Mouse (Mus musculus): ENCODE measurements at regions not wholly inside any gene's neighbourhood (a gene's known extent, or its start where the extent isn't known, plus 50 kb on each side); places are given as distances from the start of the nearest gene placed in this dataset.

DNA sequence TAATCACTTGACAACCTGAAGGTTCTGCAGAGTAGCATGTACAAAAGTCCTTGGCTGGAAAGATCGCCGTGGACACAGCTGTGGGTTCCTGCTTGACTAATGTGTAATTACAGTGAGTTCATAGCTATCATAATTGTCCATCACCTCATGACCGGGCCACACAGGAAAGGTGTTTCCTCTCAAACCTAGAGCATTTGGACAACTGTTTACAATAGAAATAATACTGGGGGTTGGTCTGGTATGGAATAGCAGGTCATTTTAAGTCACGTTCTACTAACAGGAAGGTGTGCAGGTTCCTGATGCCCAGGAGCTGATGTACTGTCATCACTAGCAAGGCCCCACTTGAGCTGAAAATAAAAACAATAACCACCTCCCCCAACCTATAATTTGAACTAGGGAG, 283.1 kb upstream of the Gm26657 start:
- 66% methylated on average over 4 of the region's 4 CpGs for WGBS

DNA sequence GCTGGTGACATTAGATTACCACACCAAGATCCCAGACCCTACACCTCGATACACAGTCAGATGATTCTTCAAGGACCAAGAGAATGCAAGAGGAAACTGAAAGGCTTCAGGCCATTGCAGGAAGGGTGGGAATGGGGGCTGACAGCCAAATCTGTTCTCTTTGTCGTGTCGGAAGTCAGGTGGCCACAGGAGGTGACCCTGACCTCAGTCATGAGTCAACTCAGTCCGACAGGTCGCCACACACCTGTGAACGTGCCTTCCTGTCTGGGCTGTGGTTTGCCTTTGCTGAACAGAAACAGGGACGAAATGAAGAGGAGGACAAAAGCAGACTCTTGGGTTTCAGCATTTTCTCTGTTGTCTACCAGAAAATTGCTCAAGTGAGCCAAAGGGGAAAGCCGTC, 318.3 kb upstream of the Gm26657 start:
- no peak overlapping the region for H3K4me2 ChIP-seq (ENCODE audit: low read depth, low read length)
- H3K27ac ChIP-seq (ENCODE audit: low read length), result no peak overlapping the region
- no peaks in the 10 kb centered on the region for H3K36me3 ChIP-seq (ENCODE audit: control insufficient read depth, insufficient read depth, low read length)
- no peak overlapping the region for H3K9ac ChIP-seq (ENCODE audit: low read length)
- H3K4me3 ChIP-seq (replicated peaks; ENCODE audit: low read length), result no peak overlapping the region
- 43% methylated on average over 8 of the region's 8 CpGs for WGBS
- no peaks in the 10 kb centered on the region for H3K9me3 ChIP-seq (replicated peaks; ENCODE audit: control insufficient read depth, low read length)
- no peaks in the 10 kb centered on the region for H3K27me3 ChIP-seq (ENCODE audit: control insufficient read depth, insufficient read depth, low read length)
- no peaks in the 10 kb centered on the region for H3K4me1 ChIP-seq (ENCODE audit: control insufficient read depth, insufficient read depth, low read length)
- ATAC-seq (ENCODE audit: insufficient read depth, low FRiP score), result no peak

More for the DNA sequence above, 283.1 kb upstream of the Gm26657 start:
- H3K4me2 ChIP-seq (ENCODE audit: low read depth, low read length), result no peak overlapping the region
- no peak for ATAC-seq (ENCODE audit: insufficient read depth, low FRiP score)
- no peaks in the 10 kb centered on the region for H3K9me3 ChIP-seq (replicated peaks; ENCODE audit: control insufficient read depth, low read length)
- no peak overlapping the region for H3K4me3 ChIP-seq (replicated peaks; ENCODE audit: low read length)
- no peaks in the 10 kb centered on the region for H3K36me3 ChIP-seq (ENCODE audit: control insufficient read depth, insufficient read depth, low read length)
- no peak overlapping the region for H3K27ac ChIP-seq (ENCODE audit: low read length)
- no peak overlapping the region for H3K9ac ChIP-seq (ENCODE audit: low read length)
- no peaks in the 10 kb centered on the region for H3K4me1 ChIP-seq (ENCODE audit: control insufficient read depth, insufficient read depth, low read length)
- H3K27me3 ChIP-seq (ENCODE audit: control insufficient read depth, insufficient read depth, low read length), result no peaks in the 10 kb centered on the region

DNA sequence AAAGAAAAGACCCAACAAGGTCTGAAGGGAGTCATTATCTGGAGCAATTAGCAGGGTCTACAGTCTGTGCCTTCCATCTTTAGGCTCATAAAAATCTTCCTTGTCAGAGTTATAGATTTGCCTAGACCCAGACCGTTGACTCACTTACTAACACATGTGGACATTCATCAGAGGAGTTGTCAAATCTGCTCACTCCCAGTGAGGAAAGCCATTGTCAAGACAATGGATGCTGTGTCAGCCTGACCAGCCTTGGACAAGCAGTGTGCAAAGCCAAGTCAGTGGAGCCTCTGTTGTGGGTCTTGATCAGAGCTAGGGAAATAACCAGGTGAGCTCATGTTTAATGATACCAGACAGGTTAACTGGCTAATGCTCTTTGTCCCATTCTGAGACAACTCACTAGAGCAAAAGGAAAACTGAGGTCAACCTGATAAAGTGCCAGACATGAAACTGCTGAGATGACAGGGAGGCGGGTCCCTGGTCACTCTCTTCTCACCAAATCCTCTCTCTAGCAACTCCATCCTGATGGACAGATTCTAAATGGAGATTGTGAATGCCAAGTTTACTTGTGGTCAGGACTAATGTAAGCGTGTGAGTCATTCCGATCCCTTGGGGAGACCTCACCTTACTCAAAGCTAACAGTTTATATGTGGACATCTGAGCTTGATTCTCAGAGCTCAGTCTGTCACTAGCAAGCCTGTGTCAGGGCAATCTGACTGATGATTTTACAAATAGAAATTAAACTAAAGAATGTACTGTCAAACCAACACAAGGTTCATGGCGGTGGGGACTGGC, 320.6 kb upstream of the Gm26657 start:
- Histone ChIP-seq H3K27ac (ENCODE audit: low read length) (no peak overlapping the region), H3K4me3 (replicated peaks; ENCODE audit: low read length) (no peak overlapping the region), H3K9me3 (replicated peaks; ENCODE audit: control insufficient read depth, low read length) (no peaks in the 10 kb centered on the region), H3K4me2 (ENCODE audit: low read depth, low read length) (no peak overlapping the region), H3K4me1 (ENCODE audit: control insufficient read depth, insufficient read depth, low read length) (no peaks in the 10 kb centered on the region), H3K27me3 (ENCODE audit: control insufficient read depth, insufficient read depth, low read length) (no peaks in the 10 kb centered on the region), H3K9ac (ENCODE audit: low read length) (no peak overlapping the region), H3K36me3 (ENCODE audit: control insufficient read depth, insufficient read depth, low read length) (no peaks in the 10 kb centered on the region)
- WGBS, result 66% methylated on average over 5 of the region's 5 CpGs
- no peak for ATAC-seq (ENCODE audit: insufficient read depth, low FRiP score)

DNA sequence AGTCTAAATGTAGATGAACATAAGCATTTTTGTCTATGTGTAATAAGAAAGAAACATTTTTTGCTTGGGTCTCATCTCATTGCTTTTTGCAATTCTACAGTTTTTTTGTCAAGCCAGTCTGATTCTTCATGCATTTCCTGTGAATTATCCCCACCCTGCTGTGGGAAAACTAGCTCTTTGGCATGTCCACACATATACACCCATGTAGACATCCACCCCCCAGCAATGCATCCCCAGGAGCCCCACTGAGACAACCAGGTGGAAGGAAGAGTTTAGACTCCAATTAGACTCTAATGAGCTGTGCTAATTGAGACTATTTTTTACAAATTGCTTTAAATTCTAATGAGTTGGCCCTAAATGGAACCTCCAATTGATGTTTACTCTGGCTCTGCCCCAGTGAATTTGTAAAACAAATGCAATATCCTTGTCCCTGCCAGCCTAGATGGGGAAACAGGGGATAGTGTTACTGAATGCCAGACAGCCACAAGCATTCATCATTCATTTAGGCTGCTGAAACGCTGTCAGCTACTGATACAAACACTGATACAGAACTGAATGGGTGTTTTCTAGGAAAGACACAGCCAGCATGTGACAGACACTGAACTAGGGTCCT, 328.7 kb upstream of the Gm26657 start:
- 16% methylated on average over 1 of the region's 1 CpGs for WGBS
- Histone ChIP-seq H3K9me3 (replicated peaks; ENCODE audit: control insufficient read depth, low read length) (no peaks in the 10 kb centered on the region), H3K4me2 (ENCODE audit: low read depth, low read length) (no peak overlapping the region), H3K36me3 (ENCODE audit: control insufficient read depth, insufficient read depth, low read length) (no peaks in the 10 kb centered on the region), H3K27ac (ENCODE audit: low read length) (no peak overlapping the region), H3K4me3 (replicated peaks; ENCODE audit: low read length) (no peak overlapping the region), H3K27me3 (ENCODE audit: control insufficient read depth, insufficient read depth, low read length) (no peaks in the 10 kb centered on the region), H3K4me1 (ENCODE audit: control insufficient read depth, insufficient read depth, low read length) (no peaks in the 10 kb centered on the region), H3K9ac (ENCODE audit: low read length) (no peak overlapping the region)
- ATAC-seq (ENCODE audit: insufficient read depth, low FRiP score), result no peak

DNA sequence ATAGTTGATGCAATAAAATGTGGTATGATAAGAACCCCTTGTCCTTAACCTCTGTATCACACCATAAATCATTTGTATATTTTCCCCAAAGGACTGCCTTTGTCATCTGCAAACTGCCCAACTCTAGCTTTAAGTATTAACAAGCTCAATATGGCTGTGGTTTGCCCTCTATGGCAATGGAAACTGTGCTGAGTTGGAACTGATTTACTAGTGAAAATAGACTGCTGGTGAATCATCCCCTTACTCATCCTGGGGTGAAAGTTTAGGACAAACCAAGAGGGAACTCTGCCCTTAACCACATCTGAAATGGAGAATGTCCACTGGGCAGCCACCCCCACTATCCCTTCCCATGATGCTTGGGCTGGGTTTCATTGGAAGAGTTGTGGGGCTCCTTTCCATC, 346.1 kb upstream of the Gm26657 start:
- Histone ChIP-seq H3K36me3 (ENCODE audit: control insufficient read depth, insufficient read depth, low read length) (no peaks in the 10 kb centered on the region), H3K27ac (ENCODE audit: low read length) (no peak overlapping the region), H3K9me3 (replicated peaks; ENCODE audit: control insufficient read depth, low read length) (no peaks in the 10 kb centered on the region), H3K4me3 (replicated peaks; ENCODE audit: low read length) (no peak overlapping the region), H3K4me1 (ENCODE audit: control insufficient read depth, insufficient read depth, low read length) (no peaks in the 10 kb centered on the region), H3K9ac (ENCODE audit: low read length) (no peak overlapping the region), H3K27me3 (ENCODE audit: control insufficient read depth, insufficient read depth, low read length) (no peaks in the 10 kb centered on the region), H3K4me2 (ENCODE audit: low read depth, low read length) (no peak overlapping the region)
- ATAC-seq (ENCODE audit: insufficient read depth, low FRiP score), result no peak

DNA sequence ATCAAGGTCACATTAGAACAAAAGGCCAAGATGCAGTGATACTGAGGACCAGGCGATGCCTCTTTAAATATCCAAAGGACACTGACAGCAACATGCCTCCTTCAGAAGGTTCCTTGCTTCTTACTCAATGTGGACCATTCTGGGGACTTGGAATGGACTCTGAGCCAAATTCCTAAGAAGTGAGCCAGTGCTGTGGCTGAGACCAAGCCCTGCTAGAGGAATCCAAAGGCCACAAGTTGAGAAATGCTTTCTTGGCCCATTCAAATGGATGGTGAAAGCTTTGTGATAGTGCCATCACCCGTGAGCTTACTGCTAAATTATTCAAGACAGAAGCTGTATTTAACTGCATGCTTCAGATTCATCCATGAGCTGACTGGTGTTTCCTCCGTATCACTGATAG, 352.8 kb upstream of the Gm26657 start:
- Histone ChIP-seq H3K9ac (ENCODE audit: low read length) (no peak overlapping the region), H3K9me3 (replicated peaks; ENCODE audit: control insufficient read depth, low read length) (no peaks in the 10 kb centered on the region), H3K27ac (ENCODE audit: low read length) (no peak overlapping the region), H3K4me3 (replicated peaks; ENCODE audit: low read length) (no peak overlapping the region), H3K27me3 (ENCODE audit: control insufficient read depth, insufficient read depth, low read length) (no peaks in the 10 kb centered on the region), H3K4me2 (ENCODE audit: low read depth, low read length) (no peak overlapping the region), H3K36me3 (ENCODE audit: control insufficient read depth, insufficient read depth, low read length) (no peaks in the 10 kb centered on the region), H3K4me1 (ENCODE audit: control insufficient read depth, insufficient read depth, low read length) (no peaks in the 10 kb centered on the region)
- 67% methylated on average over 3 of the region's 3 CpGs for WGBS
- no peak for ATAC-seq (ENCODE audit: insufficient read depth, low FRiP score)

DNA sequence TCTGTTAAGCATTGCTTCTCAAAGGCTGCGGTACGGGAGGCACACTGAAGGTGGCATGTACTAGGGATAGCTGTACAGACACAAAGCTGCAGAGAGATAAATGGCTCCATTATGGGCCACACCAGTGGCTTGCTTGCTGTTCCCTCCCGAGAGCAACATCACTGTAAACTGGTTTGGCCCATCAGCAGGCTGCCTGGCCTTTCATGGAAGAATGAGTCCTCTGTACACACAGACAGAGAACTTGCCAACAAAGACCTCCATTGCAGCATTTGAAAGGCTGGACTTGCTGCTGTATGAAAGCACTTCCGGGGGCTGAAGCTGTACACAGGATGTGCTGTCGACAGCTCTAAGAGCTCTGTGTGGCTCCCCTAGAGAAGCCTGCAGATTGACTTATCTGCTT, 364.1 kb upstream of the Gm26657 start:
- Histone ChIP-seq H3K27ac (ENCODE audit: low read length) (peak overlapping the region; percentile 16; the same call in 1 of the 2 replicates), H3K4me3 (replicated peaks; ENCODE audit: low read length) (no peak overlapping the region), H3K36me3 (ENCODE audit: control insufficient read depth, insufficient read depth, low read length) (no peaks in the 10 kb centered on the region), H3K4me2 (ENCODE audit: low read depth, low read length) (no peak overlapping the region), H3K27me3 (ENCODE audit: control insufficient read depth, insufficient read depth, low read length) (no peaks in the 10 kb centered on the region), H3K9me3 (replicated peaks; ENCODE audit: control insufficient read depth, low read length) (no peaks in the 10 kb centered on the region), H3K9ac (ENCODE audit: low read length) (no peak overlapping the region; the same call in 1 of the 2 replicates), H3K4me1 (ENCODE audit: control insufficient read depth, insufficient read depth, low read length) (peaks cover 13% of the 10 kb centered on the region)
- no peak for ATAC-seq (ENCODE audit: insufficient read depth, low FRiP score)
- WGBS, result 51% methylated on average over 5 of the region's 5 CpGs

DNA sequence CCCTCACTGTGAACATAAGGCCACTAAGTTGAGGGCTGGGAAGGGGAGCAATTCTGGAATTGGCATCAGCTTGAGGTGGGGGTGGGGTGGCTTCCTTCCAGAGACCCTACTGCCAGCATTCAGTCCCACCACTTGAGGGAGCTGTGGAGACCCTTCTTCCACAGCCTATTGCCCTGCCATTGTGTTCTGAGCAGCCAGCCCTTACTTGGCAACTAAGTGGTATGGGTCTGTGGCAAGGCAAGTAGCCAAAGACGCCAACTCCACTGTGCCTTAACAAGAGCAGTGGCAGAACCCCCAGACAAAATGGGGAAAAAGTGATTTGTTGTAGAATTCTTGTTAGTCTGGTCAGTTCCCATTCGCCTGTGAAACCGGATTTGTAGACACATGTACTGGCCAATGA, 365.4 kb upstream of the Gm26657 start:
- Histone ChIP-seq H3K27ac (ENCODE audit: low read length) (peak overlapping the region; percentile 23; the same call in 1 of the 2 replicates), H3K27me3 (ENCODE audit: control insufficient read depth, insufficient read depth, low read length) (no peaks in the 10 kb centered on the region), H3K36me3 (ENCODE audit: control insufficient read depth, insufficient read depth, low read length) (no peaks in the 10 kb centered on the region), H3K4me1 (ENCODE audit: control insufficient read depth, insufficient read depth, low read length) (peaks cover 13% of the 10 kb centered on the region), H3K4me3 (replicated peaks; ENCODE audit: low read length) (no peak overlapping the region), H3K9me3 (replicated peaks; ENCODE audit: control insufficient read depth, low read length) (no peaks in the 10 kb centered on the region), H3K4me2 (ENCODE audit: low read depth, low read length) (no peak overlapping the region), H3K9ac (ENCODE audit: low read length) (no peak overlapping the region)
- no peak for ATAC-seq (ENCODE audit: insufficient read depth, low FRiP score)
- WGBS, result 82% methylated on average over 3 of the region's 3 CpGs

DNA sequence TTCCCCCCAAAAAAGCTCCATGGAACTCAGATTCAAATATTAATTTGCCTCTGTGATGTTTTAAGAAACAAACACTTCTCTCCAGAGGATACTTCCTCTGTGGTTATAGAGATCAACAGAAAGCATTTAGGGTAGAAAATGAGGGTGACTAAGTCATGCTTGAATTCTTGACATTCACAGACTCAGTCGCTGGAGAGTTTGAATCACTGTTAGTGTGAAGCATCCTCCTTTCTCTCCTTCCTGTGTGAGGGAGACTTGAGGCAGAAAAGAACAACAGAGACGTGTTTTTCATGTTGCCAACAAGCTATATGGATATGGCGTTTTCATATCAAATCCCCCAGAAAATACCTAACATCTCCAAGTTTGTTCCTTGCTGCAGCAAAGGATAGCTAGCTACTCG, 366.1 kb upstream of the Gm26657 start:
- Histone ChIP-seq H3K27me3 (ENCODE audit: control insufficient read depth, insufficient read depth, low read length) (no peaks in the 10 kb centered on the region), H3K4me3 (replicated peaks; ENCODE audit: low read length) (no peak overlapping the region), H3K4me2 (ENCODE audit: low read depth, low read length) (no peak overlapping the region), H3K9ac (ENCODE audit: low read length) (no peak overlapping the region), H3K9me3 (replicated peaks; ENCODE audit: control insufficient read depth, low read length) (no peaks in the 10 kb centered on the region), H3K36me3 (ENCODE audit: control insufficient read depth, insufficient read depth, low read length) (no peaks in the 10 kb centered on the region), H3K4me1 (ENCODE audit: control insufficient read depth, insufficient read depth, low read length) (peaks cover 13% of the 10 kb centered on the region), H3K27ac (ENCODE audit: low read length) (no peak overlapping the region)
- no peak for ATAC-seq (ENCODE audit: insufficient read depth, low FRiP score)
- WGBS, result 73% methylated on average over 4 of the region's 4 CpGs

All from stomach, embryonic 16.5 days (tissue).